Mouse (Mus musculus) duodenum, adult 2 months (tissue): ENCODE data around the gene Rhof. TPM values are rescaled to one million over a fixed set of nuclear protein-coding genes. Genes with fewer than 3 reads are reported as not detected.

Experiments
- polyA plus RNA-seq: library from polyadenylated mRNA; depleted of rRNA; stranded (reverse); fragments of >200 nt; gene quantifications from 2 replicates; pipeline ENCODE4 v1.2.3, GENCODE M21; 2012; ENCODE audit warnings: low replicate concordance; rRNA removed

Gene Rhof
- polyA plus RNA-seq, result 31.4 and 60.3 TPM in 2 replicates

GRCm38 (mm10) chr5:123132308-123133071, at the start of gene Rhof:
TSS of gene Rhof (minus strand) at chr5:123132692.

GRCm38 (mm10) chr5:123169284-123169683, 36.8 kb upstream of the Rhof start, which contains the start of gene Psmd9:
TSS of gene Psmd9 (plus strand) at chr5:123169413.

GRCm38 (mm10) chr5:123142161-123143157, 10.0 kb upstream of the Rhof start, which contains the start of gene Setd1b:
TSS of gene Setd1b (plus strand) at chr5:123142193.

GRCm38 (mm10) chr5:123068115-123068514, 64.4 kb downstream of the Rhof start, which contains the start of gene Tmem120b:
TSS of gene Tmem120b (plus strand) at chr5:123068415.

Other genes with a start within 250 kb of the Rhof start
- gene Kdm2b, start 142.9 kb downstream of the Rhof start, polyA plus RNA-seq, result 8.0 and 9.5 TPM in 2 replicates
- 143 and 198 TPM in 2 replicates for gene Orai1, start 117.6 kb downstream of the Rhof start, polyA plus RNA-seq
- gene Morn3, start 85.7 kb downstream of the Rhof start, polyA plus RNA-seq, result not detected in 2 replicates
- 2.2 and 3.2 TPM in 2 replicates for gene Tmem120b, start 64.3 kb downstream of the Rhof start, polyA plus RNA-seq
- 10.4 and 11.5 TPM in 2 replicates for gene Setd1b, start 9.5 kb upstream of the Rhof start, polyA plus RNA-seq
- gene Psmd9, start 36.7 kb upstream of the Rhof start, polyA plus RNA-seq, result 14.0 and 17.9 TPM in 2 replicates
- 15.8 and 20.6 TPM in 2 replicates for gene Hpd, start 50.0 kb upstream of the Rhof start, polyA plus RNA-seq
- gene Wdr66, start 119.4 kb upstream of the Rhof start, polyA plus RNA-seq, result 0.11 and 0.47 TPM in 2 replicates
- gene Bcl7a, start 211.1 kb upstream of the Rhof start, polyA plus RNA-seq, result 2.7 and 4.1 TPM in 2 replicates